In the genomic region with DNA sequence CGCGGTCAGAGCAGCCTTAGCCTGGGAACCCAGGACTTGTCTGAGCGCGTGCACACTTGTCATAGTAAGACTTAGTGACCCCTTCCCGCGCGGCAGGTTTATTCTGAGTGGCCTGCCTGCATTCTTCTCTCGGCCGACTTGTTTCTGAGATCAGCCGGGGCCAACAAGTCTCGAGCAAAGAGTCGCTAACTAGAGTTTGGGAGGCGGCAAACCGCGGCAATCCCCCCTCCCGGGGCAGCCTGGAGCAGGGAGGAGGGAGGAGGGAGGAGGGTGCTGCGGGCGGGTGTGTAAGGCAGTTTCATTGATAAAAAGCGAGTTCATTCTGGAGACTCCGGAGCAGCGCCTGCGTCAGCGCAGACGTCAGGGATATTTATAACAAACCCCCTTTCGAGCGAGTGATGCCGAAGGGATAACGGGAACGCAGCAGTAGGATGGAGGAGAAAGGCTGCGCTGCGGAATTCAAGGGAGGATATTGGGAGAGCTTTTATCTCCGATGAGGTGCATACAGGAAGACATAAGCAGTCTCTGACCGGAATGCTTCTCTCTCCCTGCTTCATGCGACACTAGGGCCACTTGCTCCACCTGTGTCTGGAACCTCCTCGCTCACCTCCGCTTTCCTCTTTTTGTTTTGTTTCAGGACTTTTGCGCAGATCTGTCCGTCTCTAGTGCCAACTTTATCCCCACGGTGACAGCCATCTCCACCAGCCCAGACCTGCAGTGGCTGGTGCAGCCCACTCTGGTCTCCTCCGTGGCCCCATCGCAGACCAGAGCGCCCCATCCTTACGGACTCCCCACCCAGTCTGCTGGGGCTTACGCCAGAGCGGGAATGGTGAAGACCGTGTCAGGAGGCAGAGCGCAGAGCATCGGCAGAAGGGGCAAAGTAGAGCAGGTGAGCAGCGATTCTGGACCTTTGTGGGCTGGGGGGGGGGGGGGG, we compare ENCODE assay signal across 8 mouse cellular contexts. TPM values are rescaled to one million over a fixed set of nuclear protein-coding genes. Genes with fewer than 3 reads are reported as not detected.
DNase-seq lines count a peak whose midpoint lies in the region; ATAC-seq lines count a peak whose summit lies in the region.

No protein-coding gene starts in this region.

- H3K9ac ChIP-seq in embryonic facial prominence, embryonic 12.5 days, result peak overlapping the region; percentile 46
- H3K9ac ChIP-seq in heart, embryonic 11.5 days (ENCODE audit: low read depth, low read length), result peak overlapping the region; percentile 83
- peak overlapping the region; percentile 69 for H3K9ac ChIP-seq in liver, embryonic 13.5 days
- peak overlapping the region; percentile 60 for H3K9ac ChIP-seq in neural tube, embryonic 11.5 days (ENCODE audit: low read length)

- WGBS in embryonic facial prominence, embryonic 12.5 days, result under 1% methylated on average over 49 of the region's 49 CpGs
- under 1% methylated on average over 49 of the region's 49 CpGs for WGBS in heart, embryonic 11.5 days (ENCODE audit: insufficient replicate concordance)
- WGBS in liver, embryonic 13.5 days (ENCODE audit: insufficient replicate concordance), result under 1% methylated on average over 49 of the region's 49 CpGs
- WGBS in neural tube, embryonic 11.5 days, result under 1% methylated on average over 49 of the region's 49 CpGs

- DNase-seq in B cell, adult 2 months, result peak; percentile 61 to 65
- DNase-seq in adipocyte (ENCODE audit: low spot score), result peak; percentile 29
- DNase-seq in kidney, postnatal 10 days, result peak; percentile 64
- DNase-seq in liver, embryonic 13.5 days, result peak; percentile 66
- DNase-seq in neural tube, embryonic 11.5 days (ENCODE audit: low spot score), result peak; percentile 60
- peak; percentile 56 for DNase-seq in thymus, postnatal 25 days

- H3K27ac ChIP-seq in embryonic facial prominence, embryonic 12.5 days, result peak overlapping the region; percentile 74; the same call in 1 of the 2 replicates
- H3K27ac ChIP-seq in heart, embryonic 11.5 days (ENCODE audit: low read depth, low read length), result peak overlapping the region; percentile 84
- peak overlapping the region; percentile 68 for H3K27ac ChIP-seq in liver, embryonic 13.5 days
- no peak overlapping the region for H3K27ac ChIP-seq in neural tube, embryonic 11.5 days (ENCODE audit: low read depth, low read length)

- peaks cover 24% of the 10 kb centered on the region; the same call in 1 of the 2 replicates for H3K4me1 ChIP-seq in embryonic facial prominence, embryonic 12.5 days
- H3K4me1 ChIP-seq in heart, embryonic 11.5 days (ENCODE audit: control insufficient read depth, insufficient read depth, low read length), result peaks cover 28% of the 10 kb centered on the region
- H3K4me1 ChIP-seq in liver, embryonic 13.5 days (replicated peaks), result peaks cover 70% of the 10 kb centered on the region
- H3K4me1 ChIP-seq in neural tube, embryonic 11.5 days (ENCODE audit: control insufficient read depth, insufficient read depth, low read length), result peaks cover 16% of the 10 kb centered on the region

- H3K4me3 ChIP-seq in embryonic facial prominence, embryonic 12.5 days, result peak overlapping the region; percentile 58
- H3K4me3 ChIP-seq in heart, embryonic 11.5 days (ENCODE audit: low read depth, low read length), result peak overlapping the region; percentile 71
- H3K4me3 ChIP-seq in liver, embryonic 13.5 days (replicated peaks), result peak overlapping the region; percentile 69
- H3K4me3 ChIP-seq in neural tube, embryonic 11.5 days (ENCODE audit: low read depth, low read length), result peak overlapping the region; percentile 50

- H3K4me2 ChIP-seq in embryonic facial prominence, embryonic 12.5 days (replicated peaks), result peak overlapping the region; percentile 100
- H3K4me2 ChIP-seq in heart, embryonic 11.5 days, result peak overlapping the region; percentile 94
- H3K4me2 ChIP-seq in liver, embryonic 13.5 days, result peak overlapping the region; percentile 97
- peak overlapping the region; percentile 98 for H3K4me2 ChIP-seq in neural tube, embryonic 11.5 days (ENCODE audit: low read depth)

- no peaks in the 10 kb centered on the region for H3K9me3 ChIP-seq in embryonic facial prominence, embryonic 12.5 days
- no peaks in the 10 kb centered on the region for H3K9me3 ChIP-seq in heart, embryonic 11.5 days (replicated peaks; ENCODE audit: control insufficient read depth, low read length)
- H3K9me3 ChIP-seq in liver, embryonic 13.5 days (replicated peaks), result no peaks in the 10 kb centered on the region
- H3K9me3 ChIP-seq in neural tube, embryonic 11.5 days (ENCODE audit: control insufficient read depth, low read length), result no peaks in the 10 kb centered on the region

- H3K36me3 ChIP-seq in embryonic facial prominence, embryonic 12.5 days, result no peaks in the 10 kb centered on the region
- no peaks in the 10 kb centered on the region; the same call in 1 of the 2 replicates for H3K36me3 ChIP-seq in heart, embryonic 11.5 days (ENCODE audit: control insufficient read depth, insufficient read depth, low read length)
- H3K36me3 ChIP-seq in liver, embryonic 13.5 days, result no peaks in the 10 kb centered on the region
- H3K36me3 ChIP-seq in neural tube, embryonic 11.5 days (ENCODE audit: control insufficient read depth, insufficient read depth, low read length), result no peaks in the 10 kb centered on the region

- peaks cover 29% of the 10 kb centered on the region for H3K27me3 ChIP-seq in embryonic facial prominence, embryonic 12.5 days
- peaks cover 6% of the 10 kb centered on the region for H3K27me3 ChIP-seq in heart, embryonic 11.5 days (ENCODE audit: control insufficient read depth, insufficient read depth, low read length)
- peaks cover 76% of the 10 kb centered on the region for H3K27me3 ChIP-seq in liver, embryonic 13.5 days
- H3K27me3 ChIP-seq in neural tube, embryonic 11.5 days (ENCODE audit: control insufficient read depth, insufficient read depth, low read length), result peaks cover 21% of the 10 kb centered on the region

- no peak for ATAC-seq in embryonic facial prominence, embryonic 12.5 days (ENCODE audit: insufficient number of reproducible peaks, insufficient read depth, low FRiP score, low TSS enrichment)
- ATAC-seq in heart, embryonic 11.5 days (replicated peaks; ENCODE audit: insufficient number of reproducible peaks, low FRiP score, low TSS enrichment), result peak; percentile 31; the same call in 1 of the 2 replicates
- peak; percentile 55 for ATAC-seq in liver, embryonic 13.5 days (ENCODE audit: low read depth)
- ATAC-seq in neural tube, embryonic 11.5 days (ENCODE audit: insufficient read depth, low FRiP score, low TSS enrichment), result peak; percentile 5; the same call in 1 of the 2 replicates

RNA-seq across cellular contexts. Expression of a gene that starts 0.9 kb away (rescaled TPM):
- 2.3 and 3.5 TPM in 2 replicates for polyA plus RNA-seq in embryonic facial prominence, embryonic 12.5 days (2016; fragmentation: Nextera tagmentation; extraction: Ambion mirVana)
- 4.5 and 6.3 TPM in 2 replicates for polyA plus RNA-seq in heart, embryonic 11.5 days (2014; fragmentation: Nextera tagmentation; extraction: Ambion mirVana)
- 1.5 and 1.7 TPM in 2 replicates for polyA plus RNA-seq in liver, embryonic 13.5 days (2015; fragmentation: Nextera tagmentation; extraction: Ambion mirVana)
- 1.4 and 2.5 TPM in 2 replicates for polyA plus RNA-seq in neural tube, embryonic 11.5 days (2014; fragmentation: Nextera tagmentation; extraction: Ambion mirVana)
